Mouse (Mus musculus): ENCODE measurements around the gene Mob3a. TPM values are rescaled to one million over a fixed set of nuclear protein-coding genes. Genes with fewer than 3 reads are reported as not detected.

The Mob3a gene
- polyA plus RNA-seq, 1 experiment = 261 TPM

GRCm38 (mm10) chr10:80677128-80677875 lies 24.5 kb downstream of the Mob3a start:
- no peak for TF ChIP-seq CTCF (IDR thresholded peaks at IDR 0.05; ENCODE audit: borderline replicate concordance, control insufficient read depth, extremely low read depth, insufficient read depth, low read length, poor library complexity)
- no peak for TF ChIP-seq POLR2A (IDR thresholded peaks at IDR 0.05; ENCODE audit: control insufficient read depth, extremely low read depth, insufficient read depth, low read length, poor library complexity)
- H3K36me3 ChIP-seq (ENCODE audit: control insufficient read depth, insufficient read depth, low read length) = 0 out of 2 replicates have a peak, but pooled peaks cover 3% of the 10 kb centered on the region
- peaks cover 74% of the 10 kb centered on the region for H3K4me1 ChIP-seq (replicated peaks; ENCODE audit: control insufficient read depth, insufficient read depth, low read length)
- no peak for DNase-seq
- peak overlapping the region; percentile 71 for H3K4me3 ChIP-seq (ENCODE audit: control insufficient read depth, insufficient read depth, low read length)
- peak overlapping the region; percentile 97 for H3K27ac ChIP-seq (ENCODE audit: control insufficient read depth, insufficient read depth, low read length)
- H3K27me3 ChIP-seq (ENCODE audit: control insufficient read depth, insufficient read depth, low read length) = no peaks in the 10 kb centered on the region
- 1% methylated on average over 9 of the region's 9 CpGs for WGBS

- peak overlapping the region; percentile 98 for H3K4me3 ChIP-seq (ENCODE audit: control insufficient read depth, insufficient read depth, low read length)
- peak; percentile 99 for DNase-seq
- peak overlapping the region; percentile 97 for H3K27ac ChIP-seq (ENCODE audit: control insufficient read depth, insufficient read depth, low read length)
- TF ChIP-seq POLR2A (IDR thresholded peaks at IDR 0.05; ENCODE audit: control insufficient read depth, extremely low read depth, insufficient read depth, low read length, poor library complexity) (peak; percentile 99), CTCF (IDR thresholded peaks at IDR 0.05; ENCODE audit: borderline replicate concordance, control insufficient read depth, extremely low read depth, insufficient read depth, low read length, poor library complexity) (peak; percentile 54)
- H3K4me1 ChIP-seq (replicated peaks; ENCODE audit: control insufficient read depth, insufficient read depth, low read length) = peaks cover 76% of the 10 kb centered on the region
- under 1% methylated on average over 69 of the region's 78 CpGs for WGBS
- H3K36me3 ChIP-seq (ENCODE audit: control insufficient read depth, insufficient read depth, low read length) = peaks cover 10% of the 10 kb centered on the region
- H3K27me3 ChIP-seq (ENCODE audit: control insufficient read depth, insufficient read depth, low read length) = no peaks in the 10 kb centered on the region
Observed at GRCm38 (mm10) chr10:80676198-80676928, 25.4 kb downstream of the Mob3a start.

GRCm38 (mm10) chr10:80675405-80676197 lies 26.2 kb downstream of the Mob3a start:
- Histone ChIP-seq H3K36me3 (ENCODE audit: control insufficient read depth, insufficient read depth, low read length) (peaks cover 18% of the 10 kb centered on the region), H3K4me1 (replicated peaks; ENCODE audit: control insufficient read depth, insufficient read depth, low read length) (peaks cover 78% of the 10 kb centered on the region), H3K27ac (ENCODE audit: control insufficient read depth, insufficient read depth, low read length) (peak overlapping the region; percentile 9; the same call in 1 of the 2 replicates), H3K27me3 (ENCODE audit: control insufficient read depth, insufficient read depth, low read length) (no peaks in the 10 kb centered on the region), H3K4me3 (ENCODE audit: control insufficient read depth, insufficient read depth, low read length) (peak overlapping the region; percentile 98)
- no peak for TF ChIP-seq POLR2A (IDR thresholded peaks at IDR 0.05; ENCODE audit: control insufficient read depth, extremely low read depth, insufficient read depth, low read length, poor library complexity)
- no peak for TF ChIP-seq CTCF (IDR thresholded peaks at IDR 0.05; ENCODE audit: borderline replicate concordance, control insufficient read depth, extremely low read depth, insufficient read depth, low read length, poor library complexity)
- no peak for DNase-seq
- under 1% methylated on average over 52 of the region's 54 CpGs for WGBS

- Histone ChIP-seq H3K4me3 (ENCODE audit: control insufficient read depth, insufficient read depth, low read length) (peak overlapping the region; percentile 98), H3K36me3 (ENCODE audit: control insufficient read depth, insufficient read depth, low read length) (peaks cover 25% of the 10 kb centered on the region), H3K27ac (ENCODE audit: control insufficient read depth, insufficient read depth, low read length) (peak overlapping the region; percentile 9; the same call in 1 of the 2 replicates), H3K4me1 (replicated peaks; ENCODE audit: control insufficient read depth, insufficient read depth, low read length) (peaks cover 72% of the 10 kb centered on the region), H3K27me3 (ENCODE audit: control insufficient read depth, insufficient read depth, low read length) (no peaks in the 10 kb centered on the region)
- TF ChIP-seq POLR2A (IDR thresholded peaks at IDR 0.05; ENCODE audit: control insufficient read depth, extremely low read depth, insufficient read depth, low read length, poor library complexity) (no peak), CTCF (IDR thresholded peaks at IDR 0.05; ENCODE audit: borderline replicate concordance, control insufficient read depth, extremely low read depth, insufficient read depth, low read length, poor library complexity) (no peak)
- no peak for DNase-seq
- 5% methylated on average over 6 of the region's 6 CpGs for WGBS
Observed at GRCm38 (mm10) chr10:80674851-80675404, 26.8 kb downstream of the Mob3a start.

GRCm38 (mm10) chr10:80674161-80674711 lies 27.5 kb downstream of the Mob3a start:
- Histone ChIP-seq H3K27ac (ENCODE audit: control insufficient read depth, insufficient read depth, low read length) (no peak overlapping the region), H3K36me3 (ENCODE audit: control insufficient read depth, insufficient read depth, low read length) (peaks cover 32% of the 10 kb centered on the region), H3K4me3 (ENCODE audit: control insufficient read depth, insufficient read depth, low read length) (peak overlapping the region; percentile 98), H3K27me3 (ENCODE audit: control insufficient read depth, insufficient read depth, low read length) (no peaks in the 10 kb centered on the region), H3K4me1 (replicated peaks; ENCODE audit: control insufficient read depth, insufficient read depth, low read length) (peaks cover 66% of the 10 kb centered on the region)
- WGBS = 51% methylated on average over 5 of the region's 5 CpGs
- DNase-seq = no peak
- TF ChIP-seq POLR2A (IDR thresholded peaks at IDR 0.05; ENCODE audit: control insufficient read depth, extremely low read depth, insufficient read depth, low read length, poor library complexity) (no peak), CTCF (IDR thresholded peaks at IDR 0.05; ENCODE audit: borderline replicate concordance, control insufficient read depth, extremely low read depth, insufficient read depth, low read length, poor library complexity) (no peak)
